Comparison of ENCODE assay signal across 8 mouse cellular contexts in genomic region chrX:7815016-7815415, GRCm38 (mm10). TPM values are rescaled to one million over a fixed set of nuclear protein-coding genes. Genes with fewer than 3 reads are reported as not detected.
DNase-seq lines count a peak whose midpoint lies in the region; ATAC-seq and TF ChIP-seq lines count a peak whose summit lies in the region.
"Not testable (repeated sequence)": the region's sequence is repeated elsewhere in the genome, so short reads cannot be mapped to it uniquely, and the experiment has no call there.

No protein-coding gene starts in this region.

- dilution Hi-C loops in CH12.LX (cut with MboI; ENCODE audit: extremely low pct_ligation_motif_present, extremely low pct_unique_long_range_greater_than_20kb, low sequenced_read_pairs) = not testable (repeated sequence)

- intact Hi-C loops in gastrocnemius, adult 2 months (cut with DNase I) = not testable (repeated sequence)

- in situ Hi-C loops in CH12.LX (cut with MboI; ENCODE audit: low pct_ligation_motif_present, low pct_unique_long_range_greater_than_20kb, low sequenced_read_pairs) = not testable (repeated sequence)

- DNase-seq in CH12.LX (ENCODE audit: extremely low read depth); gastrocnemius, adult 2 months: not testable (repeated sequence)
- peak; percentile 48 to 58 for DNase-seq in cerebellum, postnatal 10 days
- peak; percentile 29 for DNase-seq in limb, embryonic 11.5 days (ENCODE audit: low spot score)
- DNase-seq in urinary bladder, postnatal 14 days (ENCODE audit: low spot score) = peak; percentile 46

- TF ChIP-seq CTCF in CH12.LX (conservative IDR thresholded peaks at IDR 0.05 in 1 of 2, IDR thresholded peaks at IDR 0.05 in 1 of 2; ENCODE audit: low read depth in 2 of 2, low read length in 2 of 2) = peak in 1 of 2 experiments; percentile 43; a peak in 2 of 4 replicates
- TF ChIP-seq CTCF in gastrocnemius, adult 2 months (IDR thresholded peaks at IDR 0.05) = peak; percentile 45
- peak; percentile 59 for TF ChIP-seq CTCF in intestine, postnatal 0 days (IDR thresholded peaks at IDR 0.05; ENCODE audit: low read depth)
- peak; percentile 29; the same call in 1 of the 2 replicates for TF ChIP-seq CTCF in small intestine, adult 2 months (IDR thresholded peaks at IDR 0.05; ENCODE audit: extremely low read depth, insufficient read length, insufficient replicate concordance, low read depth, low read length)

- peak; percentile 23 for TF ChIP-seq RAD21 in CH12.LX (IDR thresholded peaks at IDR 0.05; ENCODE audit: low read depth, low read length)

- H3K36me3 ChIP-seq in CH12.LX (replicated peaks in 1 of 2; ENCODE audit: control insufficient read depth in 1 of 2, insufficient read depth in 1 of 2, low read length in 1 of 2) = peaks cover 52 to 73% of the 10 kb centered on the region in 2 experiments
- H3K36me3 ChIP-seq in intestine, postnatal 0 days (ENCODE audit: control insufficient read depth, insufficient read depth) = 0 out of 2 replicates have a peak, but pooled peaks cover 19% of the 10 kb centered on the region
- not testable (repeated sequence) for H3K36me3 ChIP-seq in limb, embryonic 11.5 days (ENCODE audit: control insufficient read depth, insufficient read depth, low read length)
- H3K36me3 ChIP-seq in small intestine, adult 2 months (ENCODE audit: control insufficient read depth, insufficient read depth, low read length) = peaks cover 36% of the 10 kb centered on the region

- not testable (repeated sequence) for H3K4me2 ChIP-seq in CH12.LX (ENCODE audit: insufficient read depth, low read depth, poor library complexity, severe bottlenecking); intestine, postnatal 0 days (replicated peaks; ENCODE audit: low read depth); limb, embryonic 11.5 days (ENCODE audit: low read depth, severe bottlenecking)

- H3K9ac ChIP-seq in CH12.LX (ENCODE audit: insufficient read depth, low read depth); intestine, postnatal 0 days (ENCODE audit: low read depth, low read length); limb, embryonic 11.5 days (ENCODE audit: low read length): not testable (repeated sequence)

- not testable (repeated sequence) for H3K27ac ChIP-seq in CH12.LX (ENCODE audit: insufficient read depth, low read depth); gastrocnemius, adult 2 months; intestine, postnatal 0 days (ENCODE audit: low read depth, low read length); limb, embryonic 11.5 days (replicated peaks; ENCODE audit: low read depth, low read length); small intestine, adult 2 months (ENCODE audit: insufficient read depth, low read depth, low read length)

- TF ChIP-seq POLR2A in CH12.LX (IDR thresholded peaks at IDR 0.05; ENCODE audit: low read depth, low read length); small intestine, adult 2 months (IDR thresholded peaks at IDR 0.05; ENCODE audit: low read depth, low read length): not testable (repeated sequence)

- not testable (repeated sequence) for H3K79me2 ChIP-seq in CH12.LX (replicated peaks; ENCODE audit: control insufficient read depth, extremely low read depth, insufficient read depth, poor library complexity, severe bottlenecking)

- 54% methylated on average over 8 of the region's 8 CpGs for WGBS in intestine, postnatal 0 days
- 43% methylated on average over 8 of the region's 8 CpGs for whole genome bisulfite sequencing in limb, embryonic 11.5 days
- WGBS in small intestine, adult 2 months = 55% methylated on average over 8 of the region's 8 CpGs

- H3K9me3 ChIP-seq in CH12.LX (replicated peaks; ENCODE audit: low read length); intestine, postnatal 0 days (ENCODE audit: control insufficient read depth); limb, embryonic 11.5 days (ENCODE audit: control insufficient read depth, low read length): not testable (repeated sequence)

- H3K27me3 ChIP-seq in CH12.LX (replicated peaks); intestine, postnatal 0 days (replicated peaks; ENCODE audit: control insufficient read depth, insufficient read depth, low read length); limb, embryonic 11.5 days (ENCODE audit: control insufficient read depth, insufficient read depth, low read length); small intestine, adult 2 months (ENCODE audit: control insufficient read depth, insufficient read depth, low read length): not testable (repeated sequence)

- TF ChIP-seq EP300 in CH12.LX (IDR thresholded peaks at IDR 0.05; ENCODE audit: low read length) = not testable (repeated sequence)

- ATAC-seq in intestine, postnatal 0 days; limb, embryonic 11.5 days (ENCODE audit: insufficient number of reproducible peaks, low FRiP score, low TSS enrichment, low read depth): not testable (repeated sequence)
- ATAC-seq in megakaryocyte progenitor cell, adult 5-6 weeks (replicated peaks; ENCODE audit: poor library complexity) = peak; percentile 79

- H3K4me1 ChIP-seq in CH12.LX (ENCODE audit: control insufficient read depth in 1 of 2, insufficient read depth in 2 of 2) = peaks cover 0 to 15% of the 10 kb centered on the region in 2 experiments; a peak in 2 of 4 replicates
- H3K4me1 ChIP-seq in intestine, postnatal 0 days (replicated peaks; ENCODE audit: control insufficient read depth, insufficient read depth, low read length); limb, embryonic 11.5 days (ENCODE audit: control insufficient read depth, insufficient read depth, low read length); small intestine, adult 2 months (ENCODE audit: control insufficient read depth, insufficient read depth, insufficient read length, low read length): not testable (repeated sequence)

- not testable (repeated sequence) for H3K4me3 ChIP-seq in CH12.LX (replicated peaks in 1 of 3; ENCODE audit: low read depth in 2 of 3, low read length in 2 of 3, poor library complexity in 1 of 3); gastrocnemius, adult 2 months; intestine, postnatal 0 days (ENCODE audit: low read depth, low read length); limb, embryonic 11.5 days (ENCODE audit: low read depth, low read length); small intestine, adult 2 months (ENCODE audit: low read depth, low read length)

TF ChIP-seq in CH12.LX, 34 proteins besides CTCF, POLR2A, EP300 and RAD21:
- peak; percentile 41 for TF ChIP-seq SMC3 (IDR thresholded peaks at IDR 0.05; ENCODE audit: low read depth, low read length)

RNA-seq across cellular contexts. Expression of gene Kcnd1, which starts 7.1 kb away (rescaled TPM):
- total RNA-seq in CH12.LX (2012; rRNA removed) = 0.38 and 0.51 TPM in 2 replicates
- total RNA-seq in CH12.LX (2014; rRNA removed) = 0.57 and 0.63 TPM in 2 replicates
- polyA plus RNA-seq in CH12.LX (2012; ENCODE audit: insufficient read length, low read depth) = 3.1 and 3.4 TPM in 2 replicates
- under 1 TPM; 0.15 to 0.22 TPM for total RNA-seq in gastrocnemius, adult 2 months (2021)
- 0.60 and 0.68 TPM in 2 replicates for polyA plus RNA-seq in intestine, postnatal 0 days (2015; fragmentation: Nextera tagmentation; extraction: Ambion mirVana)
- 0.97 and 1.5 TPM in 2 replicates for polyA plus RNA-seq in limb, embryonic 11.5 days (2014; fragmentation: Nextera tagmentation; extraction: Ambion mirVana)
- total RNA-seq in megakaryocyte progenitor cell, adult 5-6 weeks (2015) = 0.34 and 0.42 TPM in 2 replicates
- 0.21 and 0.68 TPM in 2 replicates for total RNA-seq in megakaryocyte progenitor cell, adult 5-6 weeks (2017)
- 0.72 and 1.3 TPM in 2 replicates for polyA plus RNA-seq in small intestine, adult 2 months (2012; rRNA removed)

RNA-seq across cellular contexts. Expression of gene Gripap1, which starts 25.5 kb away (rescaled TPM):
- 25.5 and 27.1 TPM in 2 replicates for total RNA-seq in CH12.LX (2012; rRNA removed)
- 15.7 and 19.9 TPM in 2 replicates for total RNA-seq in CH12.LX (2014; rRNA removed)
- 49.4 and 53.1 TPM in 2 replicates for polyA plus RNA-seq in CH12.LX (2012; ENCODE audit: insufficient read length, low read depth)
- total RNA-seq in gastrocnemius, adult 2 months (2021) = 10 to 100 TPM; 16.7 to 22.8 TPM
- 17.6 and 22.2 TPM in 2 replicates for polyA plus RNA-seq in intestine, postnatal 0 days (2015; fragmentation: Nextera tagmentation; extraction: Ambion mirVana)
- 34.4 and 41.7 TPM in 2 replicates for polyA plus RNA-seq in limb, embryonic 11.5 days (2014; fragmentation: Nextera tagmentation; extraction: Ambion mirVana)
- total RNA-seq in megakaryocyte progenitor cell, adult 5-6 weeks (2015) = 34.4 and 34.9 TPM in 2 replicates
- 48.6 and 69.7 TPM in 2 replicates for total RNA-seq in megakaryocyte progenitor cell, adult 5-6 weeks (2017)
- polyA plus RNA-seq in small intestine, adult 2 months (2012; rRNA removed) = 13.0 and 23.2 TPM in 2 replicates

RNA-seq across cellular contexts. Expression of gene Otud5, which starts 26.1 kb away (rescaled TPM):
- total RNA-seq in CH12.LX (2012; rRNA removed) (46.6 and 67.8 TPM in 2 replicates), CH12.LX (2014; rRNA removed) (58.0 and 61.5 TPM in 2 replicates)
- 92.7 and 101 TPM in 2 replicates for polyA plus RNA-seq in CH12.LX (2012; ENCODE audit: insufficient read length, low read depth)
- total RNA-seq in gastrocnemius, adult 2 months (2021) = 10 to 100 TPM; 15.6 to 19.1 TPM
- polyA plus RNA-seq in intestine, postnatal 0 days (2015; fragmentation: Nextera tagmentation; extraction: Ambion mirVana) = 21.0 and 22.8 TPM in 2 replicates
- polyA plus RNA-seq in limb, embryonic 11.5 days (2014; fragmentation: Nextera tagmentation; extraction: Ambion mirVana) = 34.5 and 34.7 TPM in 2 replicates
- total RNA-seq in megakaryocyte progenitor cell, adult 5-6 weeks (2015) = 33.0 and 33.7 TPM in 2 replicates
- 48.6 and 58.7 TPM in 2 replicates for total RNA-seq in megakaryocyte progenitor cell, adult 5-6 weeks (2017)
- 22.0 and 45.8 TPM in 2 replicates for polyA plus RNA-seq in small intestine, adult 2 months (2012; rRNA removed)

RNA-seq across cellular contexts. Expression of gene Tfe3, which starts 52.7 kb away (rescaled TPM):
- total RNA-seq in CH12.LX (2012; rRNA removed) = 12.9 and 15.9 TPM in 2 replicates
- 6.7 and 8.3 TPM in 2 replicates for total RNA-seq in CH12.LX (2014; rRNA removed)
- polyA plus RNA-seq in CH12.LX (2012; ENCODE audit: insufficient read length, low read depth) = 26.0 TPM in 2 replicates
- 10 to 100 TPM; 10.9 to 11.1 TPM for total RNA-seq in gastrocnemius, adult 2 months (2021)
- 15.3 and 16.2 TPM in 2 replicates for polyA plus RNA-seq in intestine, postnatal 0 days (2015; fragmentation: Nextera tagmentation; extraction: Ambion mirVana)
- 17.7 and 20.6 TPM in 2 replicates for polyA plus RNA-seq in limb, embryonic 11.5 days (2014; fragmentation: Nextera tagmentation; extraction: Ambion mirVana)
- 12.2 and 14.6 TPM in 2 replicates for total RNA-seq in megakaryocyte progenitor cell, adult 5-6 weeks (2015)
- 4.6 and 7.1 TPM in 2 replicates for total RNA-seq in megakaryocyte progenitor cell, adult 5-6 weeks (2017)
- polyA plus RNA-seq in small intestine, adult 2 months (2012; rRNA removed) = 19.5 and 23.0 TPM in 2 replicates
